Comparison of ENCODE assay signal across 1 mouse cellular context in the genomic region with DNA sequence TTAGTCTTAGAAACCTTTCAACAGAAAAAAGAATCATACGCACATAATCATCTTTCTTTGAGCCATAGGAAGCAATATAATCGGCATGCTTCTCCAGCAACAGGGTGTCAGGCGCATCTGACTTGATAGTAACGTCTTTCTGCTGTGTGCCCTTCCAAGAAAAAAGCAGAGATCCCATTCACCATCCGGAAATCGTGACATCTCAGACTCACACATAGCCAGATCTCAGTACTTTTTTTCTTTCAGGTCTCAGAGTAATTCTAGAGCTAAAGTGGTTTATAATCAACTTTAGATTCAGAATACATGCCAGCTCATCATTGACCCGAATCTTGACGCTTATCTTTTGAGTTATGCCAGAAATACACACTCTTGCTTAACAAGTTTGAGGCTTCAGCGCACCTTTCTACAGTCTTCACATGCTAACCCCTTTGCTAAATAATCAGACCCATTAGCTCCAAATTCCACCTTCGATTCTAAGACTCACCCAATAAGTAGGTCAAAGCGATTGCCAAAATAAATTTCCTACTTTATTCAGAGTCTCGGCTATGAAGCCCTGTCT.
TF ChIP-seq lines count a peak whose summit lies in the region.

No protein-coding gene starts in this region.

TF ChIP-seq in CH12.LX, 34 proteins besides CTCF, POLR2A, EP300 and RAD21:
- TF ChIP-seq TBP (conservative IDR thresholded peaks at IDR 0.05; ENCODE audit: low read depth, low read length) (0 out of 2 replicates have a peak, but pooled peaks have one; percentile 37), MXI1 (IDR thresholded peaks at IDR 0.05; ENCODE audit: low read depth, low read length) (peak; percentile 49; the same call in 1 of the 2 replicates), MYC (IDR thresholded peaks at IDR 0.05; ENCODE audit: low read depth, low read length) (peak; percentile 49; the same call in 1 of the 2 replicates), NELFE (IDR thresholded peaks at IDR 0.05; ENCODE audit: low read depth, low read length) (no peak; the same call in 1 of the 2 replicates), ZC3H11A (IDR thresholded peaks at IDR 0.05; ENCODE audit: low read depth, low read length) (no peak), BHLHE40 (IDR thresholded peaks at IDR 0.05; ENCODE audit: low read depth, low read length) (0 out of 2 replicates have a peak, but pooled peaks have one; percentile 3), CHD1 (IDR thresholded peaks at IDR 0.05; ENCODE audit: low read depth, low read length) (0 out of 2 replicates have a peak, but pooled peaks have one; percentile 91), POLR2AphosphoS2 (IDR thresholded peaks at IDR 0.05; ENCODE audit: low read depth, low read length) (peak; percentile 75; the same call in 1 of the 2 replicates), MAZ (IDR thresholded peaks at IDR 0.05; ENCODE audit: low read depth, low read length) (no peak), MAFK (IDR thresholded peaks at IDR 0.05; ENCODE audit: insufficient replicate concordance, low read length) (no peak), SMC3 (IDR thresholded peaks at IDR 0.05; ENCODE audit: low read depth, low read length) (no peak)
